Mouse (Mus musculus) spleen, adult 18-20 months (tissue): ENCODE measurements around the gene Cct3.
"Not testable (repeated sequence)": the region's sequence is repeated elsewhere in the genome, so short reads cannot be mapped to it uniquely, and the experiment has no call there.

Source experiments
- DNase-seq, 2 experiments: peaks; one replicate each; pipeline ENCODE4 v3.0.0; 2022; ENCODE audit warnings: mixed read lengths in 2 of 2

Gene Cct3

DNA sequence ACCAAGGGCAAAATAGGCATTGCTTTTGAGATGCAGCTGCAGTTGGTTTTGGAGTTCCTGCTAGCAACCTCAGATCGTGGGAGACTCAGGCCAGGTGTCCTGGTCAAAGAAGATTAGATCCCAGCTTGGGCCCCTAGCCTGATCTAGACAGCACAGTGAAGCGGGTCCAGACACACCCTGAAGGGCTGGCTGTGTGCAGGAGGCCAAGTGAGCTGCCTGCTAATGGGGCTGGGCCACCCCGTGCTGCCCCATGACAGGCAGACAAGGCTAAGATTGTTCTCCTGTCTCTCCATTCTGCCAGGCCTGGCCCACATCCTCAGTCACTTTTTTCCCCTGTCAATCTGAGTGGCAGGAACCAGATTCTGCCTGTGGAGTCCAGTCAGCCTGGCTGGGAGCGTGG is 66.8 kb downstream of the Cct3 start:
- no peak for DNase-seq

DNA sequence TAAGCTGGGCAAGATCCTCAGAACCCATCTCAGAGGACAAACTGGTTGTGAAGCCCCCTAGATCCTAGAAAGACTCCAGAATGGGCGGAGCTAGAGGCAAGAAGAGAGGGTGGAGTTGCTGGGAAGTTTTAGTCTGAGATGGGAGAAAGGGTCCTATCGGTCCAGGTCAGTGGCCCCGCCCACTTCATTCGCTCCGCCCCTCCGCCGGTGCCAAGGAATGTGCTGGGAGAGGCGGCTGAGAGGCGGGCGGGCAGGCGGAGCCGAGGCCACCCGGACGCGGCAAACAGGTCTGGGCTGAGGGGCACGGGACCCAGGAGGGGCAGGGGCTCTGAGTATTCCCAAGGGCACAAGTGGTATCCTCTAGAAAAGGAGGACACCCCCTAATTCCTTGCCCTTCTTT is 67.4 kb downstream of the Cct3 start, which contains the start of gene Paqr6:
TSS of gene Paqr6 (plus strand) at position 248 of the 400 bp plus-strand sequence.
- DNase-seq, result peak in 1 of 2 experiments; percentile 23

DNA sequence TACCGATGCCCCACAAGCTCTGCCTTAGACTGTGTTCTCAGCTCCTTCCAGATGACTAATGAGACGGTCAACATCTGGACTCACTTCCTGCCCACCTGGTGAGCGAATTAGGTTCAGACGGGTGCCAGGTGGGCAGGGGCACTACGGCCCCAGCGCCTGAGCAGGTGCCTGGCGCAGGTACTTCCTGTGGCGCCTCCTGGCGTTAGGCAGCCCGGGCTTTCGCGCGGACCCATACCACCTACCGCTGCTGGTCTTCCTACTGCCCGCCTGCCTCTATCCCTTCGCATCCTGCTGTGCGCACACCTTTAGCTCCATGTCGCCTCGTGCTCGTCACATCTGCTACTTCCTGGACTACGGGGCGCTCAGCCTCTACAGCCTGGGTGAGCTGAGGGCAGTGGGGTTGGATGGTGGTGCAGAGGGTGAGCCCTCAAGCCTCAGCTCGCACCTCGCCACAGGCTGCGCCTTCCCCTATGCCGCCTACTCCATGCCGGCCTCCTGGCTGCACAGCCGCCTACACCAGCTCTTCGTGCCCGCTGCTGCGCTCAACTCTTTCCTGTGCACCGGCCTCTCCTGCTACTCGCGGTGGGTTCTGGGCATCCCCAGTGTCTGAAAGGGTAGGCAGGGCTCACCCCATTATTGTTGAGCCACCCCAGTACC is 68.9 kb downstream of the Cct3 start:
- DNase-seq, result no peak

DNA sequence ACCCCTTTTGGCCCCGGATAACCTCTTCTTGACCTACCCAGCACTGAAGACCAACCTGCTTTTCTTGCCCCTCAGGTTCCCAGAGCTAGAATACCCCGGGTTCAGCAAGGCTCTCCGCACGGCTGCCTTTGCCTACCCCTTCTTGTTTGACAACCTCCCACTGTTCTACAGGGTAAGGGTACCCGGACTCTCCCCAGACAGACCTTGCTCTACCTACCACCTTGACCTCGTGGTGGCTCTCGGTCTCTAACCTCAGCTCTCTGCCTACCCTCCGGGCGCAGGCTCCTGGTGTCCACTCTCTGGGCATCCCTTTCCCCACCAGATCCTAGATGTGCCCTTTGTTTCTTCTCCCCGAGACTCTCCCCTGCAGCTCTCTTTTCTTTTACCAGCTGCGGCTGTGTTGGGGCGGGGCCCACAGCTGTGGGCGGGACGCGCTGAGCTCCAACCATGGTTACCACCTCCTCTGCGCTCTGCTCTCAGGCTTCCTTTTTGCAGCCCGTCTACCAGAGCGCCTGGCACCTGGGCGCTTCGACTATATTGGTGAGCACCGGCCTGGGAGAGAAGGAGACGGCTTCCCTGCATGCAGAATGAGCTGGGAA is 70.0 kb downstream of the Cct3 start:
- peak; percentile 35 to 42 for DNase-seq

DNA sequence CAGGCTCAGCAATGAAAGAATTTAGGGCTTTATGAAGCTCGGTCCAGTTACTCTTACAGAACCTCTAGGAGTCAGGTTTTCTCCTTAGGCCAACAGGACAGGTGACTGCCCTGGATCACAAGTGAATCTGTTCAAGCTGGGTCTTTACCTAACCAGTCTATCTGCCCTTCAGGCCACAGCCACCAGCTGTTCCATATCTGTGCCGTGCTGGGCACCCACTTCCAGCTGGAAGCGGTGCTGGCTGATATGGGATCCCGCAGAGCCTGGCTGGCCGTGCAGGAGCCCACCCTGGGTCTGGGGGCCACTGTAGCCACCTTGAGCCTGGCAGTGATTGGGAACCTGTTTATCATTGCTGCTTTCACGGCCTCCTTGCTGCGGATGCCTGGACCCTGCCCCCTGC is 70.6 kb downstream of the Cct3 start:
- DNase-seq, result not testable (repeated sequence)

DNA sequence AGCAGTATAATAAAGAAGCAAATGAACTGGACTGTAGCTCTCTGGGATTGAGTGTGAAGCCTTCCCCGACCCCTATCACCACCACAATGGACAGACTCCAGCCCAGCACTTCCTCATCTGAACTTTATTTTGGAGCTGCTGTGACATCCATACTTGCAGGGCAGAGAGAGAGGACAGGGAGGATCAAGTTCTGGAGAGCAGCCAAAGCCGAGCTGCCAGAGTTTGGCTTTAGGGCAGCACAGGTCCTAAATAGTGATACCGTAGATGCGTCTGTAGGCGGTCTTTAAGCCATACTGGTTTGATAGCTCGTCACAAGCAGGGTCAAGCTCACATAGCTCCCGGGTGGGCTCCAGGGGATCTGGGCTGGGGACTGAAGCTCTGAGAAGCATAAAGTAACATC is 71.6 kb downstream of the Cct3 start:
- DNase-seq, result not testable (repeated sequence)
